Mouse (Mus musculus) CH12.LX (cell line): Measurements from ENCODE around the gene Golim4. TPM values are rescaled to one million over a fixed set of nuclear protein-coding genes. Genes with fewer than 3 reads are reported as not detected.

ENCODE experiments used
- DNase-seq: peaks from one replicate; pipeline ENCODE4 v3.0.0-alpha.2; 2013; ENCODE audit errors: extremely low read depth
- H3K27ac ChIP-seq: 2 replicates; pipeline ENCODE4 v1.5.1; 2012; ENCODE audit warnings: low read depth, mild to moderate bottlenecking, control low read depth, moderate library complexity; ENCODE audit not compliant: insufficient read depth
- H3K27me3 ChIP-seq: replicated peaks from 2 replicates; pipeline ENCODE3; 2012; ENCODE audit warnings: inconsistent platforms
- H3K36me3 ChIP-seq, 2 experiments: replicated peaks in 1 of 2; 2 replicates each; pipeline versions ENCODE3 to v1.6.1; 2012; ENCODE audit warnings: inconsistent platforms in 1 of 2, low read length in 1 of 2, mild to moderate bottlenecking in 1 of 2, mixed read lengths in 1 of 2, moderate library complexity in 1 of 2; ENCODE audit not compliant: control insufficient read depth in 1 of 2, insufficient read depth in 1 of 2
- H3K4me1 ChIP-seq, 2 experiments: 2 replicates each; pipeline ENCODE4 v1.6.1; 2012; ENCODE audit warnings: inconsistent platforms in 1 of 2, moderate library complexity in 1 of 2; ENCODE audit not compliant: insufficient read depth in 2 of 2, control insufficient read depth in 1 of 2
- H3K4me2 ChIP-seq: 2 replicates; pipeline ENCODE4 v1.6.1; 2012; ENCODE audit warnings: low read depth, mild to moderate bottlenecking, control low read depth; ENCODE audit not compliant: poor library complexity, insufficient read depth, severe bottlenecking
- H3K4me3 ChIP-seq, 3 experiments: fragments of 150-350 bp in 1 of 3; sonication (generic) in 1 of 3; replicated peaks in 1 of 3; 2 replicates each; pipeline versions ENCODE3 to v1.5.1; 2011 to 2012; ENCODE audit warnings: low read depth in 2 of 3, low read length in 2 of 3, mild to moderate bottlenecking in 2 of 3, moderate library complexity in 2 of 3, control low read depth in 1 of 3, improper control_type of control experiment in 1 of 3, inconsistent platforms in 1 of 3, mixed read lengths in 1 of 3; ENCODE audit not compliant: poor library complexity in 1 of 3
- H3K79me2 ChIP-seq: replicated peaks from 2 replicates; pipeline ENCODE4 v1.6.1; 2012; ENCODE audit warnings: mild to moderate bottlenecking, moderate library complexity; ENCODE audit not compliant: control insufficient read depth, poor library complexity, insufficient read depth, severe bottlenecking; ENCODE audit errors: extremely low read depth
- H3K9ac ChIP-seq: 2 replicates; pipeline ENCODE4 v1.6.1; 2012; ENCODE audit warnings: low read depth, mild to moderate bottlenecking, control low read depth, moderate library complexity; ENCODE audit not compliant: insufficient read depth
- H3K9me3 ChIP-seq: replicated peaks from 2 replicates; pipeline ENCODE3; 2012; ENCODE audit warnings: low read length, inconsistent platforms, mixed read lengths
- BHLHE40 ChIP-seq: IDR thresholded peaks from 2 replicates; pipeline ENCODE4 v1.6.1; 2011; ENCODE audit warnings: mild to moderate bottlenecking, low read depth, low read length, improper control_type of control experiment
- ELF1 ChIP-seq: IDR thresholded peaks from 2 replicates; pipeline ENCODE4 v1.6.1; 2014; ENCODE audit warnings: low read depth, mild to moderate bottlenecking, inconsistent platforms, low read length, improper control_type of control experiment
- EP300 ChIP-seq: IDR thresholded peaks from 2 replicates; pipeline ENCODE4 v1.6.1; 2011; ENCODE audit warnings: low read length, improper control_type of control experiment
- ETS1 ChIP-seq: conservative IDR thresholded peaks from 2 replicates; pipeline ENCODE4 v1.6.1; 2012; ENCODE audit warnings: low read depth, mild to moderate bottlenecking, inconsistent platforms, low read length, improper control_type of control experiment, moderate library complexity
- HCFC1 ChIP-seq: IDR thresholded peaks from 2 replicates; pipeline ENCODE4 v1.6.1; 2012; ENCODE audit warnings: low read depth, mild to moderate bottlenecking, inconsistent platforms, low read length, improper control_type of control experiment
- IRF4 ChIP-seq: IDR thresholded peaks from 2 replicates; pipeline ENCODE4 v1.6.1; 2014; ENCODE audit warnings: low read depth, mild to moderate bottlenecking, inconsistent platforms, low read length, improper control_type of control experiment
- JUN ChIP-seq: IDR thresholded peaks from 2 replicates; pipeline ENCODE4 v1.6.1; 2011; ENCODE audit warnings: low read depth, mild to moderate bottlenecking, low read length, improper control_type of control experiment, moderate library complexity; ENCODE audit not compliant: insufficient read depth
- MAZ ChIP-seq: IDR thresholded peaks from 2 replicates; pipeline ENCODE4 v1.6.1; 2012; ENCODE audit warnings: low read depth, mild to moderate bottlenecking, inconsistent platforms, low read length, improper control_type of control experiment, moderate library complexity
- MYC ChIP-seq: IDR thresholded peaks from 2 replicates; pipeline ENCODE4 v1.6.1; 2011; ENCODE audit warnings: low read depth, mild to moderate bottlenecking, improper control_type of control experiment, low read length
- NELFE ChIP-seq: IDR thresholded peaks from 2 replicates; pipeline ENCODE4 v1.6.1; 2011; ENCODE audit warnings: low read depth, low read length, improper control_type of control experiment
- PAX5 ChIP-seq: IDR thresholded peaks from 2 replicates; pipeline ENCODE4 v1.6.1; 2012; ENCODE audit warnings: low read length, inconsistent platforms, mixed read lengths
- RCOR1 ChIP-seq: conservative IDR thresholded peaks from 2 replicates; pipeline ENCODE4 v1.6.1; 2012; ENCODE audit warnings: low read depth, mild to moderate bottlenecking, inconsistent platforms, low read length, improper control_type of control experiment
- SMC3 ChIP-seq: IDR thresholded peaks from 2 replicates; pipeline ENCODE4 v1.6.1; 2011; ENCODE audit warnings: low read depth, low read length, improper control_type of control experiment
- TCF12 ChIP-seq: IDR thresholded peaks from 2 replicates; pipeline ENCODE4 v1.6.1; 2014; ENCODE audit warnings: low read depth, mild to moderate bottlenecking, inconsistent platforms, low read length, improper control_type of control experiment
- ZC3H11A ChIP-seq: IDR thresholded peaks from 2 replicates; pipeline ENCODE4 v1.6.1; 2012; ENCODE audit warnings: low read depth, mild to moderate bottlenecking, inconsistent platforms, low read length, improper control_type of control experiment
- ZNF384 ChIP-seq: IDR thresholded peaks from 2 replicates; pipeline ENCODE4 v1.6.1; 2012; ENCODE audit warnings: low read depth, low read length, improper control_type of control experiment, inconsistent platforms
- dilution Hi-C: fragments of 300-500 bp; cut with MboI; formaldehyde crosslinking; loops from 2 replicates; pipeline ENCODE4 v1.14.3; 2020; ENCODE audit warnings: low sequenced_read_pairs; ENCODE audit not compliant: extremely low pct_unique_long_range_greater_than_20kb, extremely low pct_ligation_motif_present
- in situ Hi-C: fragments of 300-500 bp; cut with MboI; formaldehyde crosslinking; loops from 3 replicates; pipeline ENCODE4 v1.14.3; 2019; ENCODE audit warnings: low sequenced_read_pairs, low pct_ligation_motif_present, low pct_unique_long_range_greater_than_20kb, mixed read lengths
- polyA plus RNA-seq: library from polyadenylated mRNA; unstranded; fragments of >175 nt; gene quantifications from 2 replicates; pipeline ENCODE4 v1.2.1, GENCODE M21; 2012; ENCODE audit warnings: low read depth; ENCODE audit not compliant: insufficient read length
- total RNA-seq, 2 experiments: library from RNA; depleted of rRNA; stranded (reverse); fragments of 300-350 nt in 1 of 2; fragments of >200 nt in 1 of 2; gene quantifications; 2 replicates each; pipeline ENCODE4 v1.2.3; 2012 to 2014

The Golim4 gene
- total and polyA plus RNA-seq, 3 experiments: 0.04 to 0.16 TPM; not detected in 1

DNA sequence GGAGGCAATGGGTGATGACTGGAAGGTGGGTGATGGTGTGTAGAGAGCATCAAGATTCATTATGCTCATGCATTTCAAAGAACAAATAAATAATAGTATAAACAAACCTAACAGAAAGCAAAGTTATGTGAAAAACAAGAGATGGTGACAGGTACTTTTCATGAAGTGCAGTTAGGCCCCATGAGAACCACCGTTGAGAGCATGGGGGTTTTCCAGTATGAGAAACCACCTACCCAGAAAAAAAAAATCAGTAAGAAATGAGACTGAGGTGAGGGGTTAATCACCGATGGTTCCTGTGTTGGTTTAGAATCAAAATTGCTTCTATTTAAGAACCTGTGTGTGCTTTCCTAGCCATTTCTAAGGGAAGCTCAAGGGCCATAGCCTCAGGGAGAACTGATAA is 121.9 kb downstream of the Golim4 start:
- TF ChIP-seq BHLHE40: peak; percentile 36; the same call in 1 of the 2 replicates
- TF ChIP-seq PAX5: no peak
- TF ChIP-seq MYC: no peak
- TF ChIP-seq NELFE: no peak
- peak; percentile 28; the same call in 1 of the 2 replicates for TF ChIP-seq TCF12
- peak; percentile 35; the same call in 1 of the 2 replicates for TF ChIP-seq JUN
- TF ChIP-seq RCOR1: no peak
- no peak for TF ChIP-seq HCFC1
- peak; percentile 57 for TF ChIP-seq ETS1
- peak; percentile 95 for TF ChIP-seq ZNF384
- no peak for TF ChIP-seq SMC3
- TF ChIP-seq MAZ: no peak
- TF ChIP-seq EP300: peak; percentile 58; the same call in 1 of the 2 replicates
- TF ChIP-seq ELF1: no peak
- TF ChIP-seq ZC3H11A: no peak
- TF ChIP-seq IRF4: peak; percentile 70
- TF ChIP-seq, all 38 proteins: peak for 7
- H3K36me3 ChIP-seq: no peaks in the 10 kb centered on the region
- no peak overlapping the region for H3K4me3 ChIP-seq
- peak overlapping the region; percentile 87; the same call in 1 of the 2 replicates for H3K27ac ChIP-seq
- peak; percentile 48 for DNase-seq
- H3K9me3 ChIP-seq: no peaks in the 10 kb centered on the region
- H3K9ac ChIP-seq: no peak overlapping the region
- in situ Hi-C loops (loop anchor here (10.0 kb wide), 1 partner anchor 90 kb away; the partner anchor contains the start of gene Gm29133), dilution Hi-C loops (no loop called here)
- H3K79me2 ChIP-seq: no peaks in the 10 kb centered on the region
- H3K4me1 ChIP-seq: peaks cover 13 to 29% of the 10 kb centered on the region in 2 experiments
- no peaks in the 10 kb centered on the region for H3K27me3 ChIP-seq
- peak overlapping the region; percentile 74 for H3K4me2 ChIP-seq

Other genes starting within 250 kb of the Golim4 start
- gene Gm29133, start 208.8 kb downstream of the Golim4 start, total RNA-seq (2012; rRNA removed): not detected in 2 replicates
- not detected in 2 replicates for gene Gm29133, start 208.8 kb downstream of the Golim4 start, total RNA-seq (2014; rRNA removed)
- not detected in 2 replicates for gene Gm29133, start 208.8 kb downstream of the Golim4 start, polyA plus RNA-seq
- gene Fstl5, start 117.3 kb upstream of the Golim4 start, total RNA-seq (2012; rRNA removed): not detected in 2 replicates
- gene Fstl5, start 117.3 kb upstream of the Golim4 start, total RNA-seq (2014; rRNA removed): not detected in 2 replicates
- gene Fstl5, start 117.3 kb upstream of the Golim4 start, polyA plus RNA-seq: not detected in 2 replicates